Mouse (Mus musculus) left cerebral cortex, adult 2 months (tissue): Measurements from ENCODE around the gene Afg1l. TPM values are rescaled to one million over a fixed set of nuclear protein-coding genes. Genes with fewer than 3 reads are reported as not detected.

Source experiments
- DNase-seq, 2 experiments: peaks; one replicate each; pipeline ENCODE4 v3.0.0; 2021 to 2022; ENCODE audit warnings: low spot score in 2 of 2, mixed read lengths in 1 of 2; ENCODE audit errors: extremely low spot score in 1 of 2
- H3K27ac ChIP-seq: fragments of 200-600 bp; 2 replicates; pipeline ENCODE4 v1.8.1; 2022
- H3K4me3 ChIP-seq: fragments of 200-600 bp; 2 replicates; pipeline ENCODE4 v1.8.1; 2022
- CTCF ChIP-seq: fragments of 200-600 bp; IDR thresholded peaks from 2 replicates; pipeline ENCODE4 v1.8.1; 2022; ENCODE audit warnings: antibody characterized with exemption, mild to moderate bottlenecking, moderate library complexity
- intact Hi-C: fragments of 180-260 bp; cut with DNase I; formaldehyde crosslinking; loops from one replicate; pipeline ENCODE4 v1.15.1; 2025
- total RNA-seq, 2 experiments: library from RNA; stranded (reverse); gene quantifications; 2 replicates each; pipeline ENCODE4 v1.2.3; 2021

The Afg1l gene
- total RNA-seq, 2 experiments from 2014 or later: 10.4 to 12.7 TPM

GRCm38 (mm10) chr10:42347986-42348385 is 130.4 kb downstream of the Afg1l start:
- no peak for TF ChIP-seq CTCF
- DNase-seq: no peak
- intact Hi-C loops: no loop called here
- Histone ChIP-seq H3K27ac (no peak overlapping the region), H3K4me3 (no peak overlapping the region)

GRCm38 (mm10) chr10:42347127-42347526 is 131.2 kb downstream of the Afg1l start:
- peak in 1 of 2 experiments; percentile 17 for DNase-seq
- Histone ChIP-seq H3K27ac (no peak overlapping the region), H3K4me3 (no peak overlapping the region)
- intact Hi-C loops: no loop called here
- no peak for TF ChIP-seq CTCF

GRCm38 (mm10) chr10:42346179-42346877 is 132.0 kb downstream of the Afg1l start:
- H3K27ac ChIP-seq: peak overlapping the region; percentile 24
- H3K4me3 ChIP-seq: no peak overlapping the region
- no peak for TF ChIP-seq CTCF
- DNase-seq: no peak
- intact Hi-C loops: no loop called here

GRCm38 (mm10) chr10:42342714-42343113 is 135.7 kb downstream of the Afg1l start:
- TF ChIP-seq CTCF: no peak
- intact Hi-C loops: no loop called here
- H3K4me3 ChIP-seq: no peak overlapping the region
- DNase-seq: no peak
- H3K27ac ChIP-seq: no peak overlapping the region

GRCm38 (mm10) chr10:42341815-42342457 is 136.4 kb downstream of the Afg1l start:
- Histone ChIP-seq H3K4me3 (no peak overlapping the region), H3K27ac (no peak overlapping the region)
- no peak for TF ChIP-seq CTCF
- DNase-seq: no peak
- intact Hi-C loops: no loop called here

- H3K4me3 ChIP-seq: no peak overlapping the region
- intact Hi-C loops: no loop called here
- no peak for TF ChIP-seq CTCF
- H3K27ac ChIP-seq: no peak overlapping the region
- DNase-seq: no peak
Observed at GRCm38 (mm10) chr10:42340426-42340793, 138.0 kb downstream of the Afg1l start.

GRCm38 (mm10) chr10:42339773-42340425 is 138.5 kb downstream of the Afg1l start:
- no peak for DNase-seq
- no peak for TF ChIP-seq CTCF
- Histone ChIP-seq H3K4me3 (no peak overlapping the region), H3K27ac (0 out of 2 replicates have a peak overlapping the region, but pooled peaks have one; percentile 28)
- intact Hi-C loops: no loop called here

GRCm38 (mm10) chr10:42338456-42338855 is 139.9 kb downstream of the Afg1l start:
- intact Hi-C loops: no loop called here
- TF ChIP-seq CTCF: no peak
- no peak overlapping the region for H3K27ac ChIP-seq
- no peak overlapping the region for H3K4me3 ChIP-seq
- DNase-seq: no peak

GRCm38 (mm10) chr10:42327576-42327975 is 150.8 kb downstream of the Afg1l start:
- peak; percentile 56 for TF ChIP-seq CTCF
- no peak overlapping the region for H3K27ac ChIP-seq
- intact Hi-C loops: no loop called here
- DNase-seq: no peak
- no peak overlapping the region for H3K4me3 ChIP-seq

GRCm38 (mm10) chr10:42325305-42325704 is 153.1 kb downstream of the Afg1l start:
- Histone ChIP-seq H3K27ac (no peak overlapping the region), H3K4me3 (no peak overlapping the region)
- no peak for TF ChIP-seq CTCF
- no peak for DNase-seq
- intact Hi-C loops: no loop called here

- intact Hi-C loops: no loop called here
- no peak overlapping the region for H3K4me3 ChIP-seq
- TF ChIP-seq CTCF: no peak
- H3K27ac ChIP-seq: no peak overlapping the region
- no peak for DNase-seq
Observed at GRCm38 (mm10) chr10:42323978-42324377, 154.4 kb downstream of the Afg1l start.

GRCm38 (mm10) chr10:42313222-42313786 is 165.1 kb downstream of the Afg1l start:
- TF ChIP-seq CTCF: no peak
- intact Hi-C loops: no loop called here
- H3K4me3 ChIP-seq: no peak overlapping the region
- no peak for DNase-seq
- no peak overlapping the region for H3K27ac ChIP-seq
